Mouse (Mus musculus) thymus, adult 2 months (tissue): ENCODE results near the gene Gm47283.
"Not testable (repeated sequence)": the region's sequence is repeated elsewhere in the genome, so short reads cannot be mapped to it uniquely, and the experiment has no call there.

Experiments
- CTCF ChIP-seq: fragments of 200-500 bp; IDR thresholded peaks from 2 replicates; pipeline ENCODE4 v1.5.1; 2012; ENCODE audit warnings: mild to moderate bottlenecking, control low read depth, low read length, moderate library complexity, borderline replicate concordance; ENCODE audit not compliant: control insufficient read depth, poor library complexity, insufficient read depth; ENCODE audit errors: extremely low read depth
- POLR2A ChIP-seq: fragments of 200-500 bp; IDR thresholded peaks from 2 replicates; pipeline ENCODE4 v1.6.1; 2012; ENCODE audit warnings: mild to moderate bottlenecking, low read length, control low read depth, moderate library complexity; ENCODE audit not compliant: control insufficient read depth, poor library complexity, insufficient read depth; ENCODE audit errors: extremely low read depth

GRCm38 (mm10) chrY:90739531-90740012 is 45.0 kb upstream of the Gm47283 start:
- not testable (repeated sequence) for TF ChIP-seq CTCF, POLR2A
